Mouse (Mus musculus) bone marrow, adult 2 months (tissue): ENCODE measurements around the gene Rftn1.

Experiments used
- CTCF ChIP-seq: fragments of 200-500 bp; IDR thresholded peaks from 2 replicates; pipeline ENCODE4 v1.5.1; 2011; ENCODE audit warnings: low read length, control low read depth; ENCODE audit not compliant: control insufficient read depth, insufficient read depth
- POLR2A ChIP-seq: fragments of 200-500 bp; IDR thresholded peaks from 2 replicates; pipeline ENCODE4 v1.6.1; 2011; ENCODE audit warnings: low read depth, mild to moderate bottlenecking, control low read depth, low read length, borderline replicate concordance; ENCODE audit not compliant: control insufficient read depth

DNA sequence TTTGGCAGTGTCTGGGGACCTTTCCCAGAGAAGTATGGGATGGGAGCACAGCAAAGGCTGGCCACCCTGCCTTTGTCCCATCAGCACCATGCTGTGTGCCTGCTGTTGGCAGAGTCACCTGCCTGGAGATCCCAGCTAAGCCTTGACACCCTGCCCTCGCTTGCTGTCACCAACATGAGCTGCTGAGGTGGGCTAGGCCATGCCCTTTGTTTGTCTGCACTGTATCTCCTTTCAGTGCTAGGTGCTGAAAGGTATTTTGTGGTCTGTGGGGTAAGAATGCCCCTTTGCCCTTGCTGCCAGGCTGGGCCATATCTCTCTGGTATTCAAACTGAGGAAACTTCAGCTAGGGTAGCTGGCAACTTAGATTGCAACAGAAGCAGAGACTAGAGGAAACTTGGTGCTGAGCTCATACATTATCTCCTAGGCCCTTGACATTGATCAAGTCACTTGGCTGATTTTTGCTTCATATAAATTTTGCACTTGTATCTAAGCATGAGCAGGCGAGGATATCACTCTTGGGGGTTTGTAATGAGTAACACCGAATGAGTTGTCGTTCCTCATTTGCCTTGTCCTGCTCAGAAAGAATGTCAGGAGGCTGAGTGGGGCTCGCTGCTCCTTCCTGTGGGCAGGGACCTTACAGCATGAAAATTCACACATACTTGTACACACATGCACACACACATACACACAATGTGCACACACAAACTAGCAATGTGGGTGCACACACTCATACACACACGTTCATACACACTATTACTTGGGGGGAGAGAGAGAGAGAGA lies 207.7 kb downstream of the Rftn1 start:
- TF ChIP-seq CTCF (no peak), POLR2A (no peak)
